Mouse (Mus musculus): ENCODE measurements around the gene Asic2. TPM values are rescaled to one million over a fixed set of nuclear protein-coding genes. Genes with fewer than 3 reads are reported as not detected.

The Asic2 gene
- polyA plus RNA-seq, 1 experiment from 2014 or later = not detected

DNA sequence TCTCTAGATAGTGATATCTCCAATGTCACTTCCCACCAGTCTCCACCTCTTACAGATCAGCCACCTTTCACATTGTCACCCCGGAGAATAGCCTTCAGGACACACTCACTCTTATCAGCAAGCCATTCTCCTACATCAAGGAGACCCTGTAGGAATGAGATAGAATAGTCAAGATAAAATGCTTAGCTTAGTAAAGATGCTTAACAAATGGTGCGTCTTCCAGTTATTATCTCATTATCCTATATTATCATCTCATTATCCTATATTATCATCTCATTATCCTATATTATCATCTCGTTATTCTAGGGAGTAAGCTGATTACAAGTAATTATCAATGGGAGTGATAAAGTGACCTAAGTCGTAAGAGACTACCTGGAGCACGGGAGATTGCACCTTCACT lies 386.1 kb downstream of the Asic2 start:
- 47% methylated on average over 5 of the region's 5 CpGs for WGBS (ENCODE audit: insufficient replicate concordance)
- Histone ChIP-seq H3K9me3 (replicated peaks; ENCODE audit: control insufficient read depth, low read length) (no peaks in the 10 kb centered on the region), H3K36me3 (ENCODE audit: control insufficient read depth, insufficient read depth) (no peaks in the 10 kb centered on the region), H3K9ac (ENCODE audit: low read depth, low read length) (no peak overlapping the region), H3K27ac (ENCODE audit: low read length) (no peak overlapping the region), H3K4me1 (ENCODE audit: control insufficient read depth, low read depth, low read length) (no peaks in the 10 kb centered on the region), H3K4me2 (ENCODE audit: low read depth, low read length) (no peak overlapping the region), H3K27me3 (ENCODE audit: control insufficient read depth, insufficient read depth, low read depth, low read length) (no peaks in the 10 kb centered on the region), H3K4me3 (ENCODE audit: low read depth, low read length) (no peak overlapping the region)
- ATAC-seq (ENCODE audit: low read depth) = no peak

DNA sequence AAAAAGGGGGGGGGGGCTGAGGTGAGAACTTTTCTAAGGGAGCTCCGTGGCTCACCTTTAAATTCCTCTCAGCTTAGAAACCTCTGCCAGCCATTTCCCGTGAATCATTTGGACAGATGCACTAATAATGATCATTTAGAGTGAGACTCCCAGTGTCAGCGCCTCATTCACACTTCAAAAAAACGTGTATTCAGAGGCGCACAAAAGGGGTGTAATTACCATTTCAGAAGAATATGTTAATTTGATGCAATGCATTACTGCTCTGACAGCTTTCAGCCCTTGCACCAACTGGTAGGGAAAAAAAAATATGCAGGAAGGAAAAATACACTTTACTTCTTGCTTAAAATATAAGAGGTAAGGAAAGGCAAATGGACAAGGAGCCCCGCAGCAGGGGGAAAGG lies 388.5 kb downstream of the Asic2 start:
- H3K4me1 ChIP-seq (ENCODE audit: control insufficient read depth, low read depth, low read length) = no peaks in the 10 kb centered on the region
- H3K36me3 ChIP-seq (ENCODE audit: control insufficient read depth, insufficient read depth) = no peaks in the 10 kb centered on the region
- WGBS (ENCODE audit: insufficient replicate concordance) = 28% methylated on average over 6 of the region's 6 CpGs
- H3K27me3 ChIP-seq (ENCODE audit: control insufficient read depth, insufficient read depth, low read depth, low read length) = no peaks in the 10 kb centered on the region
- no peak overlapping the region for H3K4me3 ChIP-seq (ENCODE audit: low read depth, low read length)
- no peak for ATAC-seq (ENCODE audit: low read depth)
- H3K4me2 ChIP-seq (ENCODE audit: low read depth, low read length) = no peak overlapping the region
- H3K9me3 ChIP-seq (replicated peaks; ENCODE audit: control insufficient read depth, low read length) = no peaks in the 10 kb centered on the region
- H3K9ac ChIP-seq (ENCODE audit: low read depth, low read length) = no peak overlapping the region
- no peak overlapping the region for H3K27ac ChIP-seq (ENCODE audit: low read length)

- Histone ChIP-seq H3K9me3 (replicated peaks; ENCODE audit: control insufficient read depth, low read length) (no peaks in the 10 kb centered on the region), H3K4me3 (ENCODE audit: low read depth, low read length) (no peak overlapping the region), H3K36me3 (ENCODE audit: control insufficient read depth, insufficient read depth) (no peaks in the 10 kb centered on the region), H3K27ac (ENCODE audit: low read length) (no peak overlapping the region), H3K4me1 (ENCODE audit: control insufficient read depth, low read depth, low read length) (no peaks in the 10 kb centered on the region), H3K9ac (ENCODE audit: low read depth, low read length) (no peak overlapping the region), H3K4me2 (ENCODE audit: low read depth, low read length) (no peak overlapping the region), H3K27me3 (ENCODE audit: control insufficient read depth, insufficient read depth, low read depth, low read length) (no peaks in the 10 kb centered on the region)
- ATAC-seq (ENCODE audit: low read depth) = no peak
- 37% methylated on average over 3 of the region's 3 CpGs for WGBS (ENCODE audit: insufficient replicate concordance)
Observed at GRCm38 (mm10) chr11:81570406-81570805, 397.9 kb downstream of the Asic2 start.

GRCm38 (mm10) chr11:81564857-81565256 lies 403.4 kb downstream of the Asic2 start:
- Histone ChIP-seq H3K27me3 (ENCODE audit: control insufficient read depth, insufficient read depth, low read depth, low read length) (no peaks in the 10 kb centered on the region), H3K4me2 (ENCODE audit: low read depth, low read length) (no peak overlapping the region), H3K9me3 (replicated peaks; ENCODE audit: control insufficient read depth, low read length) (no peaks in the 10 kb centered on the region), H3K27ac (ENCODE audit: low read length) (no peak overlapping the region), H3K4me1 (ENCODE audit: control insufficient read depth, low read depth, low read length) (no peaks in the 10 kb centered on the region), H3K9ac (ENCODE audit: low read depth, low read length) (no peak overlapping the region), H3K4me3 (ENCODE audit: low read depth, low read length) (no peak overlapping the region), H3K36me3 (ENCODE audit: control insufficient read depth, insufficient read depth) (no peaks in the 10 kb centered on the region)
- ATAC-seq (ENCODE audit: low read depth) = no peak
- 60% methylated on average over 3 of the region's 3 CpGs for WGBS (ENCODE audit: insufficient replicate concordance)

DNA sequence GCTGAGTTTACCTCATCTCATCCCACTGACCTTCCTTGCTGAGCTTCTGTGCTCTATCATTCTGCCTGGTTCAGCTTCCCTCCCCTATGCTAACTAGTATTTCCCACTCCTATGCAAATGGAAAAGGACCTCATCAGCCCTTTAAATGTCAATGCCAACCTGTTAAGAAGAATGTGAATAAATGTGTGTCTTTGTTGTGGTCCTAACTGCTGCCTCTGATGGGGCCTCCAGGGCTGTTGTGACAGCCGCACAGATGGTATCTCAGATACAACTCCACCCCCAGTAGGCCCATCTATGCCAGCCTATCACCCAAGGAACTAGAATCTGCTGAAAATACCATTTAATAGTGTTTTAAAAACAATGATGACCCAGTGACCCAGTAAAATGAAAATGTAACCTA lies 407.9 kb downstream of the Asic2 start:
- Histone ChIP-seq H3K36me3 (ENCODE audit: control insufficient read depth, insufficient read depth) (no peaks in the 10 kb centered on the region), H3K4me1 (ENCODE audit: control insufficient read depth, low read depth, low read length) (no peaks in the 10 kb centered on the region), H3K27me3 (ENCODE audit: control insufficient read depth, insufficient read depth, low read depth, low read length) (no peaks in the 10 kb centered on the region), H3K9me3 (replicated peaks; ENCODE audit: control insufficient read depth, low read length) (no peaks in the 10 kb centered on the region), H3K4me3 (ENCODE audit: low read depth, low read length) (no peak overlapping the region), H3K9ac (ENCODE audit: low read depth, low read length) (no peak overlapping the region), H3K27ac (ENCODE audit: low read length) (no peak overlapping the region), H3K4me2 (ENCODE audit: low read depth, low read length) (no peak overlapping the region)
- WGBS (ENCODE audit: insufficient replicate concordance) = 43% methylated on average over 1 of the region's 1 CpGs
- ATAC-seq (ENCODE audit: low read depth) = no peak

- H3K4me3 ChIP-seq (ENCODE audit: low read depth, low read length) = no peak overlapping the region
- ATAC-seq (ENCODE audit: low read depth) = no peak
- no peaks in the 10 kb centered on the region for H3K4me1 ChIP-seq (ENCODE audit: control insufficient read depth, low read depth, low read length)
- no peak overlapping the region for H3K4me2 ChIP-seq (ENCODE audit: low read depth, low read length)
- no peaks in the 10 kb centered on the region for H3K36me3 ChIP-seq (ENCODE audit: control insufficient read depth, insufficient read depth)
- H3K9ac ChIP-seq (ENCODE audit: low read depth, low read length) = no peak overlapping the region
- WGBS (ENCODE audit: insufficient replicate concordance) = 67% methylated on average over 6 of the region's 6 CpGs
- H3K9me3 ChIP-seq (replicated peaks; ENCODE audit: control insufficient read depth, low read length) = no peaks in the 10 kb centered on the region
- no peaks in the 10 kb centered on the region for H3K27me3 ChIP-seq (ENCODE audit: control insufficient read depth, insufficient read depth, low read depth, low read length)
- H3K27ac ChIP-seq (ENCODE audit: low read length) = no peak overlapping the region
Observed at GRCm38 (mm10) chr11:81543189-81543588, 425.1 kb downstream of the Asic2 start.

DNA sequence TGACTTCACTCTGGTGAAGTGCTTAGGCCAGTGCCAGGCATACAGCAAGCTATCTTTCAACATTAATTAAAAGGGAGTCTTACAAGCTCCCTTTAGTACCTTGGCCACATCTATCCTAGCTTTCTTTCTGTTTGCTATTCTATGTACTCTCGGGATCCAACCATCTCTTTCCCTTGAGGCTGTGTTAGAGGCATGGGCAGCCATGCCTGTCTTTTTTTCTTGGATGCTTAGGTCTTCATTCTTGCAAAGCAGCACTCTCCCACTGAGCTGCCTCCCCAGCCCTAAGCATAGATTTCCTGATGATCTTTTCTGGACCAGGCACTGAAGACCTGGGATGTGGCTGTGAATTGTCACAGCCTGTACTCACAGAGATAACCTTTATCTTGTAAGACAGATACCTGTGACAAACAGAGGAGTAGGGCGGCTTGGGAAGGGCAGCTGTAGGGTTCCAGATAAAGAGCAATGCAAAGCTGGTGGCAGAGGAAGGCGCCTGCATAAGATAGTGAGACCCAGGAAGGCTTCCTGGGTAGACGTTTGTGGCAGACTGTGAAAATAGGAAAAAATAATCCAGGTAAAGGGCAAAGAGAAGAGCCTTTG lies 433.0 kb downstream of the Asic2 start:
- Histone ChIP-seq H3K27me3 (ENCODE audit: control insufficient read depth, insufficient read depth, low read depth, low read length) (no peaks in the 10 kb centered on the region), H3K4me1 (ENCODE audit: control insufficient read depth, low read depth, low read length) (no peaks in the 10 kb centered on the region), H3K4me2 (ENCODE audit: low read depth, low read length) (no peak overlapping the region), H3K4me3 (ENCODE audit: low read depth, low read length) (no peak overlapping the region), H3K9ac (ENCODE audit: low read depth, low read length) (no peak overlapping the region), H3K36me3 (ENCODE audit: control insufficient read depth, insufficient read depth) (no peaks in the 10 kb centered on the region), H3K9me3 (replicated peaks; ENCODE audit: control insufficient read depth, low read length) (no peaks in the 10 kb centered on the region), H3K27ac (ENCODE audit: low read length) (no peak overlapping the region)
- peak; percentile 54 for ATAC-seq (ENCODE audit: low read depth)
- WGBS (ENCODE audit: insufficient replicate concordance) = 20% methylated on average over 4 of the region's 4 CpGs

GRCm38 (mm10) chr11:81534686-81535085 lies 433.6 kb downstream of the Asic2 start:
- 7% methylated on average over 5 of the region's 5 CpGs for WGBS (ENCODE audit: insufficient replicate concordance)
- no peak overlapping the region for H3K27ac ChIP-seq (ENCODE audit: low read length)
- H3K4me3 ChIP-seq (ENCODE audit: low read depth, low read length) = no peak overlapping the region
- no peaks in the 10 kb centered on the region for H3K9me3 ChIP-seq (replicated peaks; ENCODE audit: control insufficient read depth, low read length)
- H3K4me2 ChIP-seq (ENCODE audit: low read depth, low read length) = no peak overlapping the region
- no peaks in the 10 kb centered on the region for H3K27me3 ChIP-seq (ENCODE audit: control insufficient read depth, insufficient read depth, low read depth, low read length)
- H3K36me3 ChIP-seq (ENCODE audit: control insufficient read depth, insufficient read depth) = no peaks in the 10 kb centered on the region
- no peak for ATAC-seq (ENCODE audit: low read depth)
- no peaks in the 10 kb centered on the region for H3K4me1 ChIP-seq (ENCODE audit: control insufficient read depth, low read depth, low read length)
- no peak overlapping the region for H3K9ac ChIP-seq (ENCODE audit: low read depth, low read length)

- Histone ChIP-seq H3K9ac (ENCODE audit: low read depth, low read length) (no peak overlapping the region), H3K4me3 (ENCODE audit: low read depth, low read length) (no peak overlapping the region), H3K4me1 (ENCODE audit: control insufficient read depth, low read depth, low read length) (no peaks in the 10 kb centered on the region), H3K36me3 (ENCODE audit: control insufficient read depth, insufficient read depth) (no peaks in the 10 kb centered on the region), H3K27me3 (ENCODE audit: control insufficient read depth, insufficient read depth, low read depth, low read length) (no peaks in the 10 kb centered on the region), H3K4me2 (ENCODE audit: low read depth, low read length) (no peak overlapping the region), H3K9me3 (replicated peaks; ENCODE audit: control insufficient read depth, low read length) (no peaks in the 10 kb centered on the region), H3K27ac (ENCODE audit: low read length) (no peak overlapping the region)
- WGBS (ENCODE audit: insufficient replicate concordance) = 8% methylated on average over 6 of the region's 6 CpGs
- no peak for ATAC-seq (ENCODE audit: low read depth)
Observed at GRCm38 (mm10) chr11:81531906-81532305, 436.4 kb downstream of the Asic2 start.

Data from liver, embryonic 16.5 days (tissue).